Mouse (Mus musculus) leukemia stem cell, adult 10-12 weeks (primary cell): ENCODE measurements around the gene Lhfpl5. TPM values are rescaled to one million over a fixed set of nuclear protein-coding genes. Genes with fewer than 3 reads are reported as not detected.

Experiments used
- polyA plus RNA-seq: library from polyadenylated mRNA; stranded (reverse); fragments of >175 nt; gene quantifications from 2 replicates; pipeline ENCODE4 v1.2.3, GENCODE M21; 2012; ENCODE audit warnings: low replicate concordance

Lhfpl5 gene
- polyA plus RNA-seq, result not detected in 2 replicates

GRCm38 (mm10) chr17:28575244-28576125 is at the start of gene Lhfpl5:
TSS of gene Lhfpl5 (plus strand) at chr17:28575641.

GRCm38 (mm10) chr17:28530506-28530905 is 44.9 kb upstream of the Lhfpl5 start, which contains the start of gene Armc12:
TSS of gene Armc12 (plus strand) at chr17:28530806.

DNA sequence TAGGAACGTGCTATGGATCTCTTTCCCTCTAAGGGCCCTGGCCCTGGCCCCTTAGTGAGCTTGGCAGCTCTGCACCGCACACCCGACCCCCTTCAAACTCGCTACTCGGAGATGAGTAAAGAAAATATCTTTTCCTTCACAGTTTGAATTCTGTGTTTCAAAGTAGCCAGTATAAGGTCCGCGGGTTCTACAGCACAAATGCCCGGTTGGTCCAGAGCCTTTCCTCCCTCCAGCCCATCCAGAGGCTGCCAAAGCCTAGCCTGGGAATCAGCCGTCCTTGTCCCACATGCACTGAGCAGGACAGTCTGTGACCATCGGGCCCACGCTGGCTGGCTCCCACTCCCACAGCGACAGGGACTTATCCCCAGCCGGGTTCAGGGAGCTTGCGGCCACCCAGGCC is 26.3 kb upstream of the Lhfpl5 start, which contains the start of gene Clpsl2:
Gene Clpsl2, plus strand, starts transcription at position 301 of the 400 bp plus-strand sequence.

DNA sequence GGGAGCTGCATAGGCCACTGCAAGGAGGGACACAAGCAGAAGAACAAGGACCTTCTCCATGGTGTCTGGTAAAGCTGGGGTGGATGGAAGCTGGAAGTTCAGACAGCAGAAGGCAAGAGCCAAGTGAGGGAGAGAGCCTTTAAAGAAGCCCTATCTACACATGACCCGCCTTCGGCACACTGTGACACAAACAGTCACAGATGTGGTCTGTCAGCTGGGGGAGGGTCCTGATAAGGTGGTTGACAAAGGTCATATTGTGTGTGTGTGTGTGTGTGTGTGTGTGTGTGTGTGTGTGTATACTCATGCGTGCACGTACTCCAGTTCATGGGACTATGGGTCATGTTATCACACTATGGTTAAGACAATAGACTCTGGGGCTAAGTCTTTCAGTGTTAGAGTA is 14.8 kb upstream of the Lhfpl5 start, which contains the start of gene Clps:
Gene Clps, minus strand, starts transcription at position 169 of the 400 bp plus-strand sequence.

DNA sequence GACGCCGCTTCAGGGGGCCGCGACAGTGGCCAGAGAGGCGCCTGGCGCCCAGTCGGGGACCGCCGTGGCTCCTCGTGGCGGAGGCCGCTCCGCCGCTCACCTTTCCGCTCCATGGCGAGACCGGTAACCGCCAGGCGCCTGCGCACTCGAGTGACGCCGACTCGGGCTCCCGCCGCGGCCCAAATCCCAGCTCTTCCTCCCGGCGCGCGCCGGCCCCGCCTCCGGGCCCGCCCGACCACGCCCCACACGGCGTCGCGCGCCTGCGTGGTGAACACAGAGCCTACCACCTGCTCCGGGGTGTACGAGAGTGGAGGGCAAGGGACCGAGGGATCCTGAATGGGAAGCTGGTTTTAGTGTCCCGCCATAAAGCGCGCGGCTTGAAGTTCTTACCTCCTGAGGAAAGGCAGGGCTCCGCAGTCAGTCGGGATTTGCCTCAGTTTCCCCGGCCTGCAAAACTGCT is 46.9 kb downstream of the Lhfpl5 start, which contains the start of gene Srpk1:
Gene Srpk1, minus strand, starts transcription at position 410 of the 460 bp plus-strand sequence.

Other genes starting within 250 kb of the Lhfpl5 start
- 2,107 and 3,547 TPM in 2 replicates for gene Rpl10a, start 247.2 kb upstream of the Lhfpl5 start, polyA plus RNA-seq
- 0.84 and 1.9 TPM in 2 replicates for gene Tead3, start 224.8 kb upstream of the Lhfpl5 start, polyA plus RNA-seq
- gene Tulp1, start 210.4 kb upstream of the Lhfpl5 start, polyA plus RNA-seq, result not detected in 2 replicates
- gene Fkbp5, start 58.1 kb upstream of the Lhfpl5 start, polyA plus RNA-seq, result 9.1 and 13.1 TPM in 2 replicates
- not detected in 2 replicates for gene Armc12, start 44.8 kb upstream of the Lhfpl5 start, polyA plus RNA-seq
- not detected in 2 replicates for gene Clpsl2, start 26.2 kb upstream of the Lhfpl5 start, polyA plus RNA-seq
- not detected in 2 replicates for gene Clps, start 14.9 kb upstream of the Lhfpl5 start, polyA plus RNA-seq
- 10.3 and 68.6 TPM in 2 replicates for gene Srpk1, start 47.1 kb downstream of the Lhfpl5 start, polyA plus RNA-seq
- gene Slc26a8, start 114.6 kb downstream of the Lhfpl5 start, polyA plus RNA-seq, result 0.32 and 1.3 TPM in 2 replicates
- gene Mapk14, start 115.7 kb downstream of the Lhfpl5 start, polyA plus RNA-seq, result 31.1 and 53.4 TPM in 2 replicates
- gene AC170998.1, start 150.4 kb downstream of the Lhfpl5 start, polyA plus RNA-seq, result not detected in 2 replicates
- gene Mapk13, start 193.7 kb downstream of the Lhfpl5 start, polyA plus RNA-seq, result 0.45 TPM in 1 of 2 replicates, not detected in the other
- gene Brpf3, start 225.4 kb downstream of the Lhfpl5 start, polyA plus RNA-seq, result 90.8 and 145 TPM in 2 replicates